Mouse (Mus musculus) central nervous system, embryonic 14 days (tissue): ENCODE measurements around the gene Tspan3. TPM values are rescaled to one million over a fixed set of nuclear protein-coding genes. Genes with fewer than 3 reads are reported as not detected.

Experiments used
- polyA plus RNA-seq: library from polyadenylated mRNA; depleted of rRNA; stranded (reverse); fragments of >200 nt; gene quantifications from 2 replicates; pipeline ENCODE4 v1.2.3, GENCODE M21; 2012; rRNA removed

Tspan3 gene
- 344 and 347 TPM in 2 replicates for polyA plus RNA-seq

DNA sequence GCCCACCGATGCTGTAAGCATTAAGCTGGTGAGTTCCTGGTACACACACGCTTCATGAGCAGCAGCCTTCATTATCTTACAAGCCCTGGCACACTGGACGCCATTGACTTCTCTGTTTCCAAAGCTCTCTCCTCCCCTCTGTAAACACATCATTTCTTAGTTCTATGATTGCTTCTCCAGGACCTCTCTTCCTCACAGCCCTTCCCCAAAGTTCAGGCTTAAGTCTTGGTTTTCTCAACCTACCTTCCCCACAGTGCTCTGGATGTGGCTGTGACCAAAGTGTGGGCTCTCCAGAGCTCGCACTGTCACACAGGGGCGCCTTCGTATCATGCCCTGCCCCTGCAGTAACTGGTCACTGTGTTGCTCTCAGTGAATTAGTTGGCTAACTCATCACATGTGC, at the start of gene Tspan3:
Gene Tspan3 (minus strand): TSS at position 101 of the 400 bp plus-strand sequence.

DNA sequence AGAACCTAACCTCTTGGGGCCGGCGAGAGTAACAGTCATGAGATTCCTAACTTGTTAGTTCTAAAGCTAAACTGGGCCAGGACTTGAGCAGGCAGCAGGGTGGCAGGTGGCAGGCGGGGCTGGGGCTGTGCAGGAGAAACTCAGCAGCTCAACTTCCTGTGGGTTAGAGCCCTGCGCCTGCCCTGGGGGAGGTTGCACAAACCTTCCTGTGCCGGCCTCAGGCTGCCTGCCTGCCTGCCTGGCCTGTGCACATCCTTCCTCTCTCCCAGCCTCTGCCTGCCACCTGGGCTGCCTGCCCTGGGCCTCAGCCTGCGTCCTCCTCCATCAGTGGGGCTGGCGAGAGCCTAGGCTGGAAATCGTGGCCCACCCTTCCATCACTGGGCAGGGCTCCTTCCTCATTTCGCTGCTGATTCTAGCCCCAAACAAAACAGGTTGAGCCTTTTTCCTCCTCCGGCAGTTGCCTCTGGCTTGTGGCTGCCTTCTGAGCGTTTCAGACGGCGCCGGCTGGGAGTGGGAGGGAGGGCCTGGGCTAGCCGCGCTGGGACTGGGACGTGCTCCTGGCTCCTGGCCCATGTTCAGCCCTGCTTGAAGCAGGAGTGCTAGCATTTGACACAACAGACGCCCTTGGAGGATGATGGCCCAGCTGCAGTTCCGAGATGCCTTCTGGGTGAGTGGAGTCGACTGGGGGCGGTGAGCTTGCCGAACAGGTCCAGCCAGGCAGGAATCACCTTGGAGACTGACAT, 75.3 kb downstream of the Tspan3 start, which contains the start of gene Pstpip1:
Gene Pstpip1 (plus strand): TSS at position 185 of the 743 bp plus-strand sequence.

Other genes with a start within 250 kb of the Tspan3 start
- 17.2 and 17.3 TPM in 2 replicates for gene Scaper, start 227.4 kb downstream of the Tspan3 start, polyA plus RNA-seq
- not detected in 2 replicates for gene 4930563M21Rik, start 154.9 kb downstream of the Tspan3 start, polyA plus RNA-seq
- gene Rcn2, start 123.6 kb downstream of the Tspan3 start, polyA plus RNA-seq = 156 and 157 TPM in 2 replicates
- 1.2 and 2.2 TPM in 2 replicates for gene Pstpip1, start 75.5 kb downstream of the Tspan3 start, polyA plus RNA-seq